In the genomic region with DNA sequence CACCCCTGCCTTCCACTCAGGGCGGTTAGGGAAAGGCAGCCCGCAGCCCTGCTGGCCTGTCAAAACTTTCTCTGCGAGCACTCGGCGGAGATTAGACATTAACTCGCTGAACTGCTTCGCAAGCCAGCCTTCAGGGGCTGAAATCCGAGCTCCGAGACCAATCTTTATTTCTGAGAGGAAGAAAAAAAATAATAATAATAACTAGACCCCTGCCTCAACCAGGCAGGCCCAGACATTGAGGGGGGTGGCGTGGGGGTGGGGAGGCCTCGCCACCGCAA, we compare ENCODE assay signal across 7 mouse cellular contexts. TPM values are rescaled to one million over a fixed set of nuclear protein-coding genes. Genes with fewer than 3 reads are reported as not detected.
DNase-seq lines count a peak whose midpoint lies in the region; ATAC-seq and TF ChIP-seq lines count a peak whose summit lies in the region.

No protein-coding gene starts in this region.

- H3K27me3 ChIP-seq in embryonic facial prominence, embryonic 15.5 days = no peaks in the 10 kb centered on the region
- no peaks in the 10 kb centered on the region for H3K27me3 ChIP-seq in intestine, postnatal 0 days (replicated peaks; ENCODE audit: control insufficient read depth, insufficient read depth, low read length)

- 0% methylated on average over 10 of the region's 12 CpGs for WGBS in embryonic facial prominence, embryonic 15.5 days
- 0% methylated on average over 12 of the region's 12 CpGs for WGBS in intestine, postnatal 0 days

- intact Hi-C loops in left cerebral cortex, postnatal 36 days (cut with DNase I) = loop anchor here (5.0 kb wide), 1 partner anchor 136 kb away; no protein-coding TSS in a partner anchor

- peak; percentile 34 for DNase-seq in urinary bladder, postnatal 14 days (ENCODE audit: low spot score)
- no peak for DNase-seq in urinary bladder, adult 2 months (ENCODE audit: low spot score)
- peak; percentile 35 for DNase-seq in lung, postnatal 14 days
- no peak for DNase-seq in left cerebral cortex, postnatal 36 days (ENCODE audit: low spot score in 2 of 2)
- DNase-seq in urinary bladder, postnatal 36 days (ENCODE audit: low spot score in 2 of 2) = no peak

- peak overlapping the region; percentile 78 for H3K4me2 ChIP-seq in embryonic facial prominence, embryonic 15.5 days (replicated peaks)
- peak overlapping the region; percentile 97 for H3K4me2 ChIP-seq in intestine, postnatal 0 days (replicated peaks; ENCODE audit: low read depth)

- H3K4me1 ChIP-seq in embryonic facial prominence, embryonic 15.5 days = peaks cover 37% of the 10 kb centered on the region
- H3K4me1 ChIP-seq in intestine, postnatal 0 days (replicated peaks; ENCODE audit: control insufficient read depth, insufficient read depth, low read length) = no peaks in the 10 kb centered on the region

- peak overlapping the region; percentile 96 for H3K27ac ChIP-seq in embryonic facial prominence, embryonic 15.5 days (replicated peaks)
- H3K27ac ChIP-seq in intestine, postnatal 0 days (ENCODE audit: low read depth, low read length) = peak overlapping the region; percentile 96

- peak overlapping the region; percentile 96 for H3K9ac ChIP-seq in embryonic facial prominence, embryonic 15.5 days
- H3K9ac ChIP-seq in intestine, postnatal 0 days (ENCODE audit: low read depth, low read length) = peak overlapping the region; percentile 95

- no peaks in the 10 kb centered on the region for H3K9me3 ChIP-seq in embryonic facial prominence, embryonic 15.5 days (replicated peaks)
- H3K9me3 ChIP-seq in intestine, postnatal 0 days (ENCODE audit: control insufficient read depth) = no peaks in the 10 kb centered on the region

- no peaks in the 10 kb centered on the region for H3K36me3 ChIP-seq in embryonic facial prominence, embryonic 15.5 days
- no peaks in the 10 kb centered on the region for H3K36me3 ChIP-seq in intestine, postnatal 0 days (ENCODE audit: control insufficient read depth, insufficient read depth)

- peak overlapping the region; percentile 91 for H3K4me3 ChIP-seq in embryonic facial prominence, embryonic 15.5 days (replicated peaks)
- peak overlapping the region; percentile 82 for H3K4me3 ChIP-seq in intestine, postnatal 0 days (ENCODE audit: low read depth, low read length)

- no peak for ATAC-seq in embryonic facial prominence, embryonic 15.5 days (ENCODE audit: insufficient number of reproducible peaks, low FRiP score, low TSS enrichment, low read depth)
- ATAC-seq in intestine, postnatal 0 days = 0 out of 2 replicates have a peak, but pooled peaks have one; percentile 40

- TF ChIP-seq CTCF in intestine, postnatal 0 days (IDR thresholded peaks at IDR 0.05; ENCODE audit: low read depth) = no peak

RNA-seq across cellular contexts. Expression of a gene that starts 20.5 kb away (rescaled TPM):
- 94.0 and 119 TPM in 2 replicates for polyA plus RNA-seq in urinary bladder, adult 2 months (2012; rRNA removed)
- polyA plus RNA-seq in embryonic facial prominence, embryonic 15.5 days (2015; fragmentation: Nextera tagmentation; extraction: Ambion mirVana) = 42.5 and 47.1 TPM in 2 replicates
- polyA plus RNA-seq in intestine, postnatal 0 days (2015; fragmentation: Nextera tagmentation; extraction: Ambion mirVana) = 17.3 and 22.8 TPM in 2 replicates
- 100 to 1,000 TPM; 187 to 233 TPM for total RNA-seq in left cerebral cortex, postnatal 36 days (2021)

RNA-seq across cellular contexts. Expression of a gene that starts 54.4 kb away (rescaled TPM):
- polyA plus RNA-seq in urinary bladder, adult 2 months (2012; rRNA removed) = 312 and 316 TPM in 2 replicates
- 313 and 333 TPM in 2 replicates for polyA plus RNA-seq in embryonic facial prominence, embryonic 15.5 days (2015; fragmentation: Nextera tagmentation; extraction: Ambion mirVana)
- 370 and 395 TPM in 2 replicates for polyA plus RNA-seq in intestine, postnatal 0 days (2015; fragmentation: Nextera tagmentation; extraction: Ambion mirVana)
- 100 to 1,000 TPM; 180 to 195 TPM for total RNA-seq in left cerebral cortex, postnatal 36 days (2021)

Comparison
In these comparisons a context has a peak if more than half of its experiments do, and no peak if none do; other contexts are left out.
1. DNase-seq: peak in urinary bladder, postnatal 14 days (single experiment) and lung, postnatal 14 days (single experiment); none in urinary bladder, adult 2 months (single experiment), left cerebral cortex, postnatal 36 days (0 of 2) and urinary bladder, postnatal 36 days (0 of 2).